Mouse (Mus musculus): ENCODE measurements around the gene Mtx1. TPM values are rescaled to one million over a fixed set of nuclear protein-coding genes. Genes with fewer than 3 reads are reported as not detected.

Mtx1 gene
- polyA plus RNA-seq, 2 experiments: 83.2 to 101 TPM

GRCm38 (mm10) chr3:89206695-89207094, 20.2 kb downstream of the Mtx1 start:
- no peaks in the 10 kb centered on the region for H3K9me3 ChIP-seq (ENCODE audit: control insufficient read depth, low read length)
- ATAC-seq (ENCODE audit: insufficient read depth) (no peak), DNase-seq (ENCODE audit: low read depth in 3 of 3, low spot score in 3 of 3) (no peak)
- H3K36me3 ChIP-seq (replicated peaks; ENCODE audit: control insufficient read depth, insufficient read depth, low read depth): peaks cover 18% of the 10 kb centered on the region
- H3K9ac ChIP-seq (replicated peaks): no peak overlapping the region
- no peak overlapping the region for H3K27ac ChIP-seq
- 76% methylated on average over 2 of the region's 2 CpGs for WGBS (ENCODE audit: insufficient replicate concordance)
- TF ChIP-seq EP300 (IDR thresholded peaks at IDR 0.05; ENCODE audit: low read depth): no peak
- no peak for TF ChIP-seq CTCF (IDR thresholded peaks at IDR 0.05; ENCODE audit: low read depth)
- peaks cover 0 to 5% of the 10 kb centered on the region in 2 experiments; a peak in 3 of 4 replicates for H3K4me1 ChIP-seq (replicated peaks; ENCODE audit: control insufficient read depth in 2 of 2, insufficient read depth in 2 of 2, low read length in 1 of 2)
- no peak overlapping the region for H3K4me3 ChIP-seq (ENCODE audit: insufficient read depth in 1 of 2, low read depth in 2 of 2, low read length in 2 of 2)
- no peak overlapping the region for H3K4me2 ChIP-seq (ENCODE audit: low read depth)
- H3K27me3 ChIP-seq (ENCODE audit: control insufficient read depth, insufficient read depth, low read length): no peaks in the 10 kb centered on the region

DNA sequence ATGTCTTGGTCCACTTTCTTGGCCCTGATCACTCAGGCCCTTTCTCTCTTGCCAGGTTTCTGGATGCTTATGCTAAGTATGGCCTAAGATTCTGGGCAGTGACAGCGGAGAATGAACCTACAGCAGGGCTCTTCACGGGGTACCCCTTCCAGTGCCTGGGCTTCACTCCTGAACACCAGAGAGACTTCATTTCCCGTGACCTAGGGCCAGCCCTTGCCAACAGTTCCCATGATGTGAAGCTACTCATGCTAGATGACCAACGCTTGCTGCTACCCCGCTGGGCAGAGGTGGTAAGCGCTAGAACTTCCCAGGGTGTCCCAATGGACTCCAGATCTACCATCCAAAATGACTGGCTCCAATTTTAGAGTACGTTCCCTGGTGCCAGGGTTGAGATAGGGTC, 20.8 kb downstream of the Mtx1 start:
- H3K36me3 ChIP-seq (replicated peaks; ENCODE audit: control insufficient read depth, insufficient read depth, low read depth): peaks cover 18% of the 10 kb centered on the region

GRCm38 (mm10) chr3:89203142-89203514, 23.8 kb downstream of the Mtx1 start:
- peak overlapping the region; percentile 64 for H3K9ac ChIP-seq (replicated peaks)
- no peak for TF ChIP-seq EP300 (IDR thresholded peaks at IDR 0.05; ENCODE audit: low read depth)
- no peak for TF ChIP-seq CTCF (IDR thresholded peaks at IDR 0.05; ENCODE audit: low read depth)
- H3K4me2 ChIP-seq (ENCODE audit: low read depth): peak overlapping the region; percentile 80
- ATAC-seq (ENCODE audit: insufficient read depth) (peak; percentile 26; the same call in 1 of the 2 replicates), DNase-seq (ENCODE audit: low read depth in 3 of 3, low spot score in 3 of 3) (no peak)
- no peaks in the 10 kb centered on the region for H3K9me3 ChIP-seq (ENCODE audit: control insufficient read depth, low read length)
- H3K27ac ChIP-seq: peak overlapping the region; percentile 38
- H3K4me1 ChIP-seq (replicated peaks; ENCODE audit: control insufficient read depth in 2 of 2, insufficient read depth in 2 of 2, low read length in 1 of 2): peaks cover 0 to 5% of the 10 kb centered on the region in 2 experiments; a peak in 3 of 4 replicates
- peak overlapping the region; percentile 64 to 95 for H3K4me3 ChIP-seq (ENCODE audit: insufficient read depth in 1 of 2, low read depth in 2 of 2, low read length in 2 of 2)
- H3K36me3 ChIP-seq (replicated peaks; ENCODE audit: control insufficient read depth, insufficient read depth, low read depth): peaks cover 7% of the 10 kb centered on the region; the same call in 1 of the 2 replicates
- WGBS (ENCODE audit: insufficient replicate concordance): 26% methylated on average over 5 of the region's 5 CpGs
- no peaks in the 10 kb centered on the region for H3K27me3 ChIP-seq (ENCODE audit: control insufficient read depth, insufficient read depth, low read length)

More for the DNA sequence above, 20.8 kb downstream of the Mtx1 start:
- TF ChIP-seq CTCF (IDR thresholded peaks at IDR 0.05; ENCODE audit: low read depth) (no peak), EP300 (IDR thresholded peaks at IDR 0.05; ENCODE audit: low read depth) (no peak)
- Histone ChIP-seq H3K4me1 (replicated peaks; ENCODE audit: control insufficient read depth in 2 of 2, insufficient read depth in 2 of 2, low read length in 1 of 2) (peaks cover 0 to 5% of the 10 kb centered on the region in 2 experiments; a peak in 3 of 4 replicates), H3K9me3 (ENCODE audit: control insufficient read depth, low read length) (no peaks in the 10 kb centered on the region), H3K9ac (replicated peaks) (no peak overlapping the region), H3K27me3 (ENCODE audit: control insufficient read depth, insufficient read depth, low read length) (no peaks in the 10 kb centered on the region), H3K4me2 (ENCODE audit: low read depth) (no peak overlapping the region), H3K4me3 (ENCODE audit: insufficient read depth in 1 of 2, low read depth in 2 of 2, low read length in 2 of 2) (no peak overlapping the region), H3K27ac (no peak overlapping the region)
- 84% methylated on average over 7 of the region's 7 CpGs for WGBS (ENCODE audit: insufficient replicate concordance)
- DNase-seq (ENCODE audit: low read depth in 3 of 3, low spot score in 3 of 3) (no peak), ATAC-seq (ENCODE audit: insufficient read depth) (no peak)

- peak within 1 kb of the TSS; percentile 38 for H3K27ac ChIP-seq
- TF ChIP-seq CTCF (IDR thresholded peaks at IDR 0.05; ENCODE audit: low read depth): no peak
- peak; percentile 32; the same call in 1 of the 2 replicates for TF ChIP-seq EP300 (IDR thresholded peaks at IDR 0.05; ENCODE audit: low read depth)
- no peaks in the 10 kb centered on the region for H3K9me3 ChIP-seq (ENCODE audit: control insufficient read depth, low read length)
- ATAC-seq (ENCODE audit: insufficient read depth) (peak; percentile 85), DNase-seq (ENCODE audit: low read depth in 3 of 3, low spot score in 3 of 3) (peak; percentile 83 to 85 (median 84))
- peaks cover 0 to 5% of the 10 kb centered on the region in 2 experiments; a peak in 3 of 4 replicates for H3K4me1 ChIP-seq (replicated peaks; ENCODE audit: control insufficient read depth in 2 of 2, insufficient read depth in 2 of 2, low read length in 1 of 2)
- H3K4me2 ChIP-seq (ENCODE audit: low read depth): peak within 1 kb of the TSS; percentile 80
- H3K27me3 ChIP-seq (ENCODE audit: control insufficient read depth, insufficient read depth, low read length): no peaks in the 10 kb centered on the region
- peaks cover 3% of the 10 kb centered on the region; the same call in 1 of the 2 replicates for H3K36me3 ChIP-seq (replicated peaks; ENCODE audit: control insufficient read depth, insufficient read depth, low read depth)
- peak within 1 kb of the TSS; percentile 64 for H3K9ac ChIP-seq (replicated peaks)
- 21% methylated on average over 13 of the region's 13 CpGs for WGBS (ENCODE audit: insufficient replicate concordance)
- H3K4me3 ChIP-seq (ENCODE audit: insufficient read depth in 1 of 2, low read depth in 2 of 2, low read length in 2 of 2): peak within 1 kb of the TSS; percentile 64 to 95
Observed at GRCm38 (mm10) chr3:89202253-89203141, 24.4 kb downstream of the Mtx1 start, which contains the start of gene Gba. Gene Gba (plus strand): TSS chr3:89202928.

GRCm38 (mm10) chr3:89199839-89200238, 27.0 kb downstream of the Mtx1 start:
- Histone ChIP-seq H3K9ac (replicated peaks) (no peak overlapping the region), H3K4me1 (replicated peaks; ENCODE audit: control insufficient read depth in 2 of 2, insufficient read depth in 2 of 2, low read length in 1 of 2) (peaks cover 6 to 18% of the 10 kb centered on the region in 2 experiments), H3K27me3 (ENCODE audit: control insufficient read depth, insufficient read depth, low read length) (no peaks in the 10 kb centered on the region), H3K27ac (no peak overlapping the region), H3K4me2 (ENCODE audit: low read depth) (no peak overlapping the region), H3K36me3 (replicated peaks; ENCODE audit: control insufficient read depth, insufficient read depth, low read depth) (no peaks in the 10 kb centered on the region), H3K4me3 (ENCODE audit: insufficient read depth in 1 of 2, low read depth in 2 of 2, low read length in 2 of 2) (no peak overlapping the region), H3K9me3 (ENCODE audit: control insufficient read depth, low read length) (no peaks in the 10 kb centered on the region)
- no peak for ATAC-seq (ENCODE audit: insufficient read depth)
- TF ChIP-seq CTCF (IDR thresholded peaks at IDR 0.05; ENCODE audit: low read depth) (no peak), EP300 (IDR thresholded peaks at IDR 0.05; ENCODE audit: low read depth) (no peak)
- no peak for DNase-seq (ENCODE audit: low read depth in 3 of 3, low spot score in 3 of 3)
- 43% methylated on average over 3 of the region's 3 CpGs for WGBS (ENCODE audit: insufficient replicate concordance)
